Mouse (Mus musculus) cerebellum, adult 2 months (tissue): ENCODE data around the gene Prkcb. TPM values are rescaled to one million over a fixed set of nuclear protein-coding genes. Genes with fewer than 3 reads are reported as not detected.

Experiments used
- DNase-seq, 2 experiments: peaks; one replicate each; pipeline ENCODE4 v3.0.0; 2021
- H3K27ac ChIP-seq: fragments of 200-500 bp; 2 replicates; pipeline ENCODE4 v1.5.1; 2012; ENCODE audit warnings: low read length, control low read depth, inconsistent platforms; ENCODE audit not compliant: insufficient read depth
- H3K27me3 ChIP-seq: fragments of 200-500 bp; 2 replicates; pipeline ENCODE4 v1.6.1; 2012; ENCODE audit warnings: inconsistent platforms, mild to moderate bottlenecking, low read length, moderate library complexity; ENCODE audit not compliant: control insufficient read depth, insufficient read depth
- H3K4me1 ChIP-seq: fragments of 200-500 bp; 2 replicates; pipeline ENCODE4 v1.6.1; 2011; ENCODE audit warnings: low read length; ENCODE audit not compliant: control insufficient read depth, insufficient read depth
- H3K4me3 ChIP-seq: fragments of 200-500 bp; replicated peaks from 2 replicates; pipeline ENCODE3; 2011; ENCODE audit warnings: mild to moderate bottlenecking, low read depth, low read length, control low read depth; ENCODE audit not compliant: insufficient read depth
- CTCF ChIP-seq: fragments of 200-500 bp; IDR thresholded peaks from 2 replicates; pipeline ENCODE4 v1.5.1; 2011; ENCODE audit warnings: low read depth, mild to moderate bottlenecking, control low read depth, low read length, moderate library complexity, borderline replicate concordance; ENCODE audit not compliant: insufficient read depth
- POLR2A ChIP-seq: fragments of 200-500 bp; IDR thresholded peaks from 2 replicates; pipeline ENCODE4 v1.6.1; 2011; ENCODE audit warnings: low read length, control low read depth, borderline replicate concordance; ENCODE audit not compliant: insufficient read depth
- WGBS: fragments of 180-500 bp; shearing (Covaris S2); methylation state at CpG from one replicate; pipeline ENCODE4 v1.1.7; 2018; 5-methylcytosine and 5-hydroxymethylcytosine counted together
- polyA plus RNA-seq: library from polyadenylated mRNA; depleted of rRNA; stranded (reverse); fragments of >200 nt; gene quantifications from 2 replicates; pipeline ENCODE4 v1.2.3, GENCODE M21; 2012

Prkcb gene
- polyA plus RNA-seq, 1 experiment, result 311 TPM

DNA sequence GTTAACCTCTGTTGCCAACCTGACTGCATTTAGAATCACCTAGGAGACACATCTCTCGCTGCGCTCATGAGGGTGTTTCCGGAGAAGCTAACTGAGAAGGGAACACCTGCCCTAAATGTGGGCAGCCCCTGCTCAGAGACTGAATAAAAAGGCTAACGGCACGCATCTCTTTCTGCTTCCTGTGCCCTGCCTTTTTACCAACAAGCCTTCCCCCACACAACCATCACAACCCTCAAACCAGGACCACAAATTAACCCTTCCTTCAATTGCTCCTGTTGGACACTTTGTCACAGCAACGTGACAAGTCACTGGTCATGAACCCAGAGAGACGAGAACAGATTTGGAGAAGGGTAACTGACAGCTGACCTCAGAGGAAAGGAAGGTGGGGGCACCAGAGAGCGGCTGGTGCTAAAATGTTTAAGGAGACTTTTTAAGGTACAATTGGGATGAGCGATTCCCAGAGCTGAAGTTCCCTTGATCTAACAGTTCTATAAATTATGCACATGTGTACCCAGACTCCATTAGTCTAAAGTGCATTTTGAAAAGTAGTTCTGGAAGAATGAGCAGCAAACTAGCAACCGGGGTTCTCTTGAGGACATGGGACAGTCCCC lies 41.2 kb upstream of the Prkcb start:
- no peak for TF ChIP-seq CTCF
- no peak for TF ChIP-seq POLR2A
- DNase-seq, result no peak
- 81% methylated on average over 10 of the region's 10 CpGs for WGBS
- Histone ChIP-seq H3K27ac (no peak overlapping the region), H3K4me1 (no peaks in the 10 kb centered on the region), H3K27me3 (no peaks in the 10 kb centered on the region), H3K4me3 (no peak overlapping the region)

DNA sequence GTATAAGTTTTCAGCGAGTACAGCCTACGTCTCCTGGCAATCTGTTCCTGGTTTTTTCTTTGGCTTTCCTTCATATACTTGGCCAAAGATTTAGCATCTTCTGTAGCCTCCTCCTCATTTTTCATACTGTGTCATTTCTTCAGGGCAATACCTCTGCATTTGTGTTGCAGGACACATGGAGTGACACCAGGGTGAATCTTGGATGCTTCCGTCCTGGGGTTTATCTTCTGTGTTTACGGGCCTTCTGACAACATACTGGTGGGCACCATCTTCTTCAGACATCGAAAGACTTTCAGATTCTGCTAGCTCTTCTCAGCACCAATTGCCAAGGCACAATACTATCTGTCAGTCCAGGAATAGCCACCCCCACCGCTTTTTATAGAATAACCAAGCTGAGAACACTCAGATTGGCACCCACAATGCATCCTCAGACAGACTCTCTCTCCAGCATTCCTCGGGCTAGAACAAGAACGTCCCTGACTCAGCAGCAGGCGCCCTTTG lies 39.2 kb upstream of the Prkcb start:
- no peak for DNase-seq
- no peak overlapping the region for H3K4me3 ChIP-seq
- H3K4me1 ChIP-seq, result no peaks in the 10 kb centered on the region

DNA sequence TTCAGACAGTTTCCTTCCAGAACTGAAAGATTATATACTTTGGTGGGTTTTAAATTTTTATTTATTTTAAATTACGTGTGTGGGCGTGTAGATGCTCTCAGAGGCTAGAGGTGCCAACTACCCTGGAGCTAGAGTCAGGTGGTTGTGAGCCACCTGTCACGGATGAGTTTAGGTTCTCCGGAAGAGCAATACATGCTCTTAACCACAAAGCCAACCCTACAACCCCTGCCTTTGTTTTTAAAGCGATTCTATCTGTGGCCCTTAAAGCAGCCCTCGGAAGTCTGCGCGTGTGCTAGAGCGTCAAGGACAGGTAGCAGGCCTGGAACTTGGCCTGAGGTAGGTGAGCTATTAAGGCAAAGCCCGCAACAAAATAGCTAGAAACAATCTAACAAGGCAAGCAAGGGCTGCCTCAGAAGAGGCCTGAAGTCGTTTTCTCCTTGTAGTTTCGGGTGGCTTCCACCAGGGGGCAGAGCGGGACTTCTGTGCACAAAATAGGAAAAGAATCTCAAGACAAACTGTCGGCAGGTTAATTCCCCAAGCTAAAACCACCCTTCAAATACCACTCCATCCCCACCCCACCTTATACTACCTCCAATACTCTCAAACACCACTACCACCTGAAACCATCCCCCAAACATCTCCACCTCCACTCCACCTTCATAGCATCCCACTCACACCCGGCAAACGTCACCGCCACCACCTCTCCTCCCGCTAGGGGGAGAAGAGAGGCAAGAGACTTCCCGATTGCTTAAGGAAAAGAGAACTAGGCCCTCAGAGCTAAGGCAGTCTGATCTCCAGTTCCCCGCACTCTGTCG lies 37.1 kb upstream of the Prkcb start:
- no peaks in the 10 kb centered on the region for H3K27me3 ChIP-seq
- peak; percentile 86 to 88 for DNase-seq
- 22% methylated on average over 21 of the region's 21 CpGs for WGBS
- no peak overlapping the region for H3K27ac ChIP-seq
- H3K4me3 ChIP-seq, result no peak overlapping the region
- no peak for TF ChIP-seq POLR2A
- peak; percentile 71 for TF ChIP-seq CTCF
- no peaks in the 10 kb centered on the region for H3K4me1 ChIP-seq

More for the DNA sequence above, 39.2 kb upstream of the Prkcb start:
- WGBS, result 84% methylated on average over 9 of the region's 9 CpGs
- TF ChIP-seq CTCF, result no peak
- no peak overlapping the region for H3K27ac ChIP-seq
- no peaks in the 10 kb centered on the region for H3K27me3 ChIP-seq

DNA sequence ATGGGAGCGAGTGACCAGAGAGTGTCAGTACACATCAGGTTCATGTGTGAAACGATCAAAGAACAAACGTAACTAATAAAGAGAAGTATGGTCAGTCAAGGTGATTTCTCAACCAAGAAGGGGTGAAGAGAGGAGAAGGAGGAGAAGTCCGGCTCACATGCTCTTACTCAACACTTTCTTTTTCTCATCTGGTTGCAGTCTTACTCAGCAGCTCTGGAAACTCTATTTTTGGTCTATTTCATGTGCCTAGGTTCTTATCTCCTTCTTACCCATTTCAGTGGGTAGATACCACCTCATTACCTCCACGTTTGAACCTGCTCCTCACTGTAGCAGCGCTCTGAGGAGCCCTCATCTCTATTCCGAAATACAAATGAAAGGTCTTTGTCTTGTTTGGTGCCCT lies 31.8 kb upstream of the Prkcb start:
- Histone ChIP-seq H3K27me3 (no peaks in the 10 kb centered on the region), H3K4me3 (no peak overlapping the region), H3K4me1 (no peaks in the 10 kb centered on the region), H3K27ac (no peak overlapping the region)
- no peak for DNase-seq
- TF ChIP-seq CTCF (no peak), POLR2A (no peak)
- WGBS, result 85% methylated on average over 7 of the region's 7 CpGs

DNA sequence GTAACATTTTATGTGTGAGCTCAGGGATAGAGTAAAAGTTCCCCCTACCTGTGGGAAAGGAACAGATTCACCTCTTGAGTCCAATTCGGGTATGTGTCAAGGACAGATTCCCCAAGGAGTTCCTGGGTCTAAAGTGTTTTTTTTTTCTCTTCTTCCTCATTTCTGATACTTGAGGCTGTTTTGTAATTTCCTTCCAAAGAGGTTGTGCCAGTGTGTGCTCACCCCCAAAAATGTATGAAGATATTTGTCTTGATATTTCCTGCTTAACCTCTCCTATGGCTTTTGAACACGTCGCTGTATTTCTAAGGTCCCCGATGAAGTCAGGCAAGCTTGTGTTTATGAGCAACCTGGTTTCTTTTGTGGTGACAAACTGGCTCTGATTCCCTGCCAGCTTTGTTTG lies 30.0 kb upstream of the Prkcb start:
- H3K4me1 ChIP-seq, result no peaks in the 10 kb centered on the region
- TF ChIP-seq POLR2A (no peak), CTCF (no peak)
- no peak overlapping the region for H3K4me3 ChIP-seq
- DNase-seq, result no peak
- no peaks in the 10 kb centered on the region for H3K27me3 ChIP-seq
- no peak overlapping the region for H3K27ac ChIP-seq
- 82% methylated on average over 4 of the region's 4 CpGs for WGBS

DNA sequence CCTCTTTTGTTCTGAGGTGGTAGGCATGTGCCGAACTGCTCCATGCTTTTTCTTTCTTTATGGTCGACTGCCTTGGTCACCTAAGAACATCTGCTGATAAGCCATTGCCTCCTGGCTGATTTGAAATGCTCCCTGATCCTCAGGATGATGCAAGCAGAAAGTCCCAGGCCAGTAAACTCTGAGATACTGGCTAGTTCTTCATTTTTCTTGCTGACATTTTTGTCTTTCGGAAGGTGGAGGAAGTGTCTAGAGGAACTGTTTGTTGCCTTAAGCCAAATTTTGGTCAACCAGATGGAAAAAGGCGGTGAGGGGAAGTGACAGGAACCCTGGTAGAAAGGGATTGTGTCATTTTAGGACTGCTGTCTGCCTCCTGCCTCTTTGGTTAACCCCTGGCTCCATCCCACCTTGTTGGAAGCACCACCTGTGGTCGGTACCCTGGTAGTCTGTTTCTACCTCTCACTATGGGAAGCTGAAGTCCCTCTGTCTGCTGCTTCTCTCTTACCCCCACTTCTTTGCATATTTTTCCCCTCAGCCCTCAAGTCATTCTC lies 28.4 kb upstream of the Prkcb start:
- Histone ChIP-seq H3K4me1 (no peaks in the 10 kb centered on the region), H3K27me3 (no peaks in the 10 kb centered on the region), H3K4me3 (no peak overlapping the region), H3K27ac (no peak overlapping the region)
- no peak for DNase-seq
- TF ChIP-seq CTCF (no peak), POLR2A (no peak)
- WGBS, result 92% methylated on average over 5 of the region's 5 CpGs

GRCm38 (mm10) chr7:122268983-122269486 lies 19.5 kb upstream of the Prkcb start:
- WGBS, result 88% methylated on average over 4 of the region's 4 CpGs
- Histone ChIP-seq H3K4me3 (no peak overlapping the region), H3K4me1 (no peaks in the 10 kb centered on the region), H3K27me3 (no peaks in the 10 kb centered on the region), H3K27ac (no peak overlapping the region)
- TF ChIP-seq POLR2A, result no peak
- no peak for TF ChIP-seq CTCF
- no peak for DNase-seq

DNA sequence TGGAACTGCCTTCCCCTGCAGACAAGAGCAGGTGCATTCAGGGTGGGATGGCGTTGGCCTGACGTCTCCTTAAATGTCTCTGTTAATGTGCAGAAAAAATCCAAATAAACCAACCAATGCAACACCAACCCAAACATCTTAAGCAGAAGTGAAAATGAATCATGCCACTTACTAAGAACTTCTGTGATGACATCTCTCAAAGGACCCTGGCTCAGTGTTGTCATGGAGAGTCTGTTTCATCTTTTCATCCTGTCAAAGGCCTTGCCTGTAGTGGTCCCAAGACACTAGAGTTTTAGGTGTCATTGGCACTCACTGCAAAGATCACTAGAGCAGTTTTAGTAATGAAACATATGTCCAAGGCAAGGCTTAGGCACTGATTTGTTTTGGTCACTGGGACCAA lies 16.2 kb upstream of the Prkcb start:
- DNase-seq, result peak in 1 of 2 experiments; percentile 0
- 75% methylated on average over 2 of the region's 2 CpGs for WGBS
- Histone ChIP-seq H3K4me1 (no peaks in the 10 kb centered on the region), H3K4me3 (no peak overlapping the region), H3K27ac (no peak overlapping the region), H3K27me3 (no peaks in the 10 kb centered on the region)
- no peak for TF ChIP-seq POLR2A
- no peak for TF ChIP-seq CTCF
